ENCODE assay signal across 22 mouse cellular contexts in genomic region chr17:86966040-86966439, GRCm38 (mm10). TPM values are rescaled to one million over a fixed set of nuclear protein-coding genes. Genes with fewer than 3 reads are reported as not detected.
"Had no signal": no experiment of that assay in that cellular context is flagged by ENCODE, and none has a peak within 500 bp of the region (broad histone marks: within the 10 kb centered on the region; RNA-seq: fewer than 3 reads in every experiment).

No protein-coding gene starts in this region.

- DNase-seq: kidney, adult 8-10 months; kidney, postnatal 25 days; lung, adult 2 months; lung, postnatal 14 days; right cerebral cortex, postnatal 14 days; thymus, adult 2 months; thymus, postnatal 25 days had no signal

- H3K4me2 ChIP-seq: liver, embryonic 11.5 days; liver, embryonic 15.5 days; midbrain, embryonic 12.5 days; neural tube, embryonic 12.5 days; stomach, embryonic 15.5 days had no signal

- H3K9me3 ChIP-seq: liver, embryonic 15.5 days; megakaryocyte, embryonic 14.5 days; midbrain, embryonic 12.5 days; neural tube, embryonic 12.5 days; stomach, embryonic 15.5 days had no signal

- H3K9ac ChIP-seq: liver, embryonic 15.5 days; midbrain, embryonic 12.5 days; neural tube, embryonic 12.5 days; stomach, embryonic 15.5 days had no signal

- H3K36me3 ChIP-seq: liver, embryonic 15.5 days; midbrain, embryonic 12.5 days had no signal

- H3K27ac ChIP-seq: liver, embryonic 15.5 days; macrophage; midbrain, embryonic 12.5 days; neural tube, embryonic 12.5 days; stomach, embryonic 15.5 days had no signal

- H3K27me3 ChIP-seq: neural tube, embryonic 12.5 days; stomach, embryonic 15.5 days had no signal

- ATAC-seq: midbrain, embryonic 16.5 days had no signal

- H3K4me3 ChIP-seq: liver, embryonic 15.5 days; megakaryocyte, embryonic 14.5 days; midbrain, embryonic 12.5 days; neural tube, embryonic 12.5 days; stomach, embryonic 15.5 days had no signal

RNA-seq across cellular contexts. Expression of gene Atp6v1e2, which starts 18.3 kb away (rescaled TPM):
- total RNA-seq: layer of hippocampus, adult 18-20 months; left cerebral cortex, postnatal 36 days had no signal
- polyA plus RNA-seq: kidney, embryonic 16.5 days; limb, embryonic 14.5 days; liver, embryonic 11.5 days; liver, embryonic 15.5 days; lung, adult 2 months; macrophage; midbrain, embryonic 16.5 days; neural tube, embryonic 12.5 days; spleen, adult 2 months; stomach, embryonic 15.5 days; thymus, adult 2 months; urinary bladder, adult 2 months had no signal

RNA-seq across cellular contexts. Expression of gene Tmem247, which starts 48.9 kb away (rescaled TPM):
- total RNA-seq: layer of hippocampus, adult 18-20 months; layer of hippocampus, postnatal 10 days; left cerebral cortex, postnatal 36 days had no signal
- polyA plus RNA-seq: kidney, embryonic 16.5 days; limb, embryonic 14.5 days; liver, embryonic 11.5 days; liver, embryonic 15.5 days; lung, adult 2 months; macrophage; midbrain, embryonic 12.5 days; midbrain, embryonic 16.5 days; neural tube, embryonic 12.5 days; spleen, adult 2 months; stomach, embryonic 15.5 days; thymus, adult 2 months; urinary bladder, adult 2 months had no signal
